Mouse (Mus musculus) liver, embryonic 14.5 days (tissue): ENCODE results near the gene Spata20. TPM values are rescaled to one million over a fixed set of nuclear protein-coding genes. Genes with fewer than 3 reads are reported as not detected.

Experiments
- ATAC-seq: fragments of 200-750 bp; cut with Nextera tagmentation; 2 replicates; pipeline ENCODE4 v1.8.0; 2017; ENCODE audit warnings: moderate number of reproducible peaks, mild to moderate bottlenecking, moderate library complexity; ENCODE audit not compliant: insufficient read depth
- DNase-seq, 3 experiments: peaks; one replicate each; pipeline ENCODE4 v3.0.0-alpha.2; 2012 to 2013; ENCODE audit warnings: low read depth in 3 of 3, low spot score in 3 of 3
- H3K27ac ChIP-seq: fragments of 300-500 bp; sonication (generic); 2 replicates; pipeline ENCODE4 v1.5.1; 2014; ENCODE audit warnings: moderate library complexity, mild to moderate bottlenecking, control low read depth, inconsistent platforms
- H3K27me3 ChIP-seq: fragments of 300-500 bp; sonication (generic); 2 replicates; pipeline ENCODE4 v1.6.1; 2014; ENCODE audit warnings: mild to moderate bottlenecking, low read length, moderate library complexity; ENCODE audit not compliant: control insufficient read depth, insufficient read depth
- H3K36me3 ChIP-seq: fragments of 300-500 bp; sonication (generic); replicated peaks from 2 replicates; pipeline ENCODE4 v1.6.1; 2014; ENCODE audit warnings: low read depth; ENCODE audit not compliant: control insufficient read depth, insufficient read depth
- H3K4me1 ChIP-seq, 2 experiments: fragments of 200-500 bp in 1 of 2; fragments of 300-500 bp in 1 of 2; sonication (generic) in 1 of 2; replicated peaks; 2 replicates each; pipeline ENCODE4 v1.6.1; 2012 to 2014; ENCODE audit warnings: antibody characterized with exemption in 1 of 2, inconsistent platforms in 1 of 2, low read length in 1 of 2; ENCODE audit not compliant: control insufficient read depth in 2 of 2, insufficient read depth in 2 of 2
- H3K4me2 ChIP-seq: fragments of 300-500 bp; sonication (generic); 2 replicates; pipeline ENCODE4 v1.6.1; 2014; ENCODE audit warnings: low read depth, mild to moderate bottlenecking, control low read depth, moderate library complexity
- H3K4me3 ChIP-seq, 2 experiments: fragments of 200-500 bp in 1 of 2; fragments of 300-500 bp in 1 of 2; sonication (generic) in 1 of 2; 2 replicates each; pipeline ENCODE4 v1.5.1; 2012 to 2014; ENCODE audit warnings: low read depth in 2 of 2, low read length in 2 of 2, mild to moderate bottlenecking in 2 of 2, control low read depth in 1 of 2, inconsistent platforms in 1 of 2, moderate library complexity in 1 of 2; ENCODE audit not compliant: insufficient read depth in 1 of 2
- H3K9ac ChIP-seq: fragments of 300-500 bp; sonication (generic); replicated peaks from 2 replicates; pipeline ENCODE4 v1.6.1; 2014; ENCODE audit warnings: mild to moderate bottlenecking, control low read depth, moderate library complexity
- H3K9me3 ChIP-seq: fragments of 300-500 bp; sonication (generic); 2 replicates; pipeline ENCODE4 v1.6.1; 2016; ENCODE audit warnings: low read length, mixed read lengths; ENCODE audit not compliant: control insufficient read depth
- CTCF ChIP-seq: IDR thresholded peaks from 2 replicates; pipeline ENCODE4 v1.5.1; 2016; ENCODE audit warnings: antibody characterized with exemption, low read depth, control low read depth
- EP300 ChIP-seq: IDR thresholded peaks from 2 replicates; pipeline ENCODE4 v1.6.1; 2016; ENCODE audit warnings: antibody characterized with exemption, low read depth
- WGBS: fragments of 180-500 bp; shearing (Covaris S2); extraction: QIAGEN DNeasy Blood & Tissue Kit; methylation state at CpG from one replicate; pipeline ENCODE4 v1.1.7; 2014; ENCODE audit not compliant: insufficient replicate concordance; 5-methylcytosine and 5-hydroxymethylcytosine counted together
- polyA plus RNA-seq, 2 experiments: library from polyadenylated mRNA; depleted of rRNA in 1 of 2; stranded (reverse) in 1 of 2; unstranded in 1 of 2; fragments of >200 nt; fragmentation: Nextera tagmentation in 1 of 2; extraction: Ambion mirVana in 1 of 2; gene quantifications; 2 replicates each; pipeline versions ENCODE4 v1.2.1 to v1.2.3; 2012 to 2014

The Spata20 gene
- polyA plus RNA-seq, 2 experiments, result not detected

DNA sequence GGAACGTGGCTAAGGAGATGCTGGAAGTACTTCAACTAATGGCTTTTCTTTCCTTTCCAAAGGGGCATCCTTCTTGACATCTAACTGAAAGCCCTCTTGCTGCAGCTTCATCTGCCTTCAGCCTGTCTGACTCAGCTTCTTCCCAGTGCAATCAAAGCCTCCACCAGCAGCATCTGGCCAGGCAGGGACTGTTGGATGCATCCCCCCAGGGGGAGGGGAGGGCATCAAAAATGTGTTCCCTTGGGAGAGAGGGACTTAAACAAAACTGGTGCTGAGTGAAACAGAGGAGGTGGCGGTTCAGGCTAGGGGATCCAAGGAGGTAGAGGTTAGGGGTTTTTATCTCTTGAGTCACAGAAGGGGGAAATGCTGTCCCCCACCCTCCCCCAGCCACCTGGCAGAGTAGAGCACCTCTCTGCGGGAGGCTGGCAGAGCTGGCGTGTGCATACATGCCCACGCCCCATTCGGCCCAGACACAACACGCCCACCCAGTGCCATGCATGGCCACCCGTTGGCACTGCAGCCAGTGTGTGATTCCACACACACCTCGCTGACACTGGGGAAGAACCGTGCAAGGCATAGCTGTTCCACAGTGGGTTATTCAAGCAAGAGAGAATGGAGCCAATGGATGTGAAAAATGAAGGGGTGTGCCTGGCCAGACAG lies 30.7 kb downstream of the Spata20 start:
- Histone ChIP-seq H3K36me3 (no peaks in the 10 kb centered on the region), H3K4me1 (peaks cover 12 to 27% of the 10 kb centered on the region in 2 experiments), H3K27ac (peak overlapping the region; percentile 61), H3K4me2 (peak overlapping the region; percentile 52), H3K27me3 (no peaks in the 10 kb centered on the region), H3K4me3 (peak overlapping the region; percentile 43 to 56), H3K9ac (peak overlapping the region; percentile 43), H3K9me3 (no peaks in the 10 kb centered on the region)
- TF ChIP-seq CTCF, result no peak
- no peak for TF ChIP-seq EP300
- WGBS, result 43% methylated on average over 10 of the region's 10 CpGs
- DNase-seq (peak in 1 of 3 experiments; percentile 11), ATAC-seq (peak; percentile 42)

DNA sequence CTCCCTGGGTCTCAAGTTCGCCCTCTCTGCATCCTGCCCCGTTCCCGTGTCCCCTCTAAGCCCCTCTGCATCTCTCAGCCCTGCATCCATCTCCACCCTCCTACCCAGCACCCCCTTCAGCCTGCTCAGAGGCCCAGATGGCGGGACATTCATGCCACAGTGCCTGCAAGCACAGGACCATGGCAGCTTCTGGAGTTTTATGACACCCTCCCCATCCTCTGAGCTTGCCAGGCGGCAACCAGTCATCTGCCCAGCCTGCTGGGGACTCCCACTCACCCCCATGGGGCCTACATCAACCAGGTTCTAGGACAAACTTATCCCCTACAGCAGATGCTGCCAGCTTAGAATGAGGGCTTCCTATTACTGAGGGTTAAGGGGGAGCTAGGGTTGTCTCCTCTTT lies 31.2 kb downstream of the Spata20 start:
- WGBS, result 57% methylated on average over 5 of the region's 5 CpGs
- no peaks in the 10 kb centered on the region for H3K9me3 ChIP-seq
- DNase-seq, result no peak
- peak overlapping the region; percentile 52 for H3K4me2 ChIP-seq
- no peaks in the 10 kb centered on the region for H3K36me3 ChIP-seq
- H3K4me3 ChIP-seq, result peak overlapping the region in 1 of 2 experiments; percentile 43; a peak in 2 of 4 replicates
- no peak for ATAC-seq
- no peaks in the 10 kb centered on the region for H3K27me3 ChIP-seq
- H3K27ac ChIP-seq, result no peak overlapping the region
- TF ChIP-seq CTCF (no peak), EP300 (no peak)
- H3K4me1 ChIP-seq, result peaks cover 12 to 27% of the 10 kb centered on the region in 2 experiments
- no peak overlapping the region for H3K9ac ChIP-seq

DNA sequence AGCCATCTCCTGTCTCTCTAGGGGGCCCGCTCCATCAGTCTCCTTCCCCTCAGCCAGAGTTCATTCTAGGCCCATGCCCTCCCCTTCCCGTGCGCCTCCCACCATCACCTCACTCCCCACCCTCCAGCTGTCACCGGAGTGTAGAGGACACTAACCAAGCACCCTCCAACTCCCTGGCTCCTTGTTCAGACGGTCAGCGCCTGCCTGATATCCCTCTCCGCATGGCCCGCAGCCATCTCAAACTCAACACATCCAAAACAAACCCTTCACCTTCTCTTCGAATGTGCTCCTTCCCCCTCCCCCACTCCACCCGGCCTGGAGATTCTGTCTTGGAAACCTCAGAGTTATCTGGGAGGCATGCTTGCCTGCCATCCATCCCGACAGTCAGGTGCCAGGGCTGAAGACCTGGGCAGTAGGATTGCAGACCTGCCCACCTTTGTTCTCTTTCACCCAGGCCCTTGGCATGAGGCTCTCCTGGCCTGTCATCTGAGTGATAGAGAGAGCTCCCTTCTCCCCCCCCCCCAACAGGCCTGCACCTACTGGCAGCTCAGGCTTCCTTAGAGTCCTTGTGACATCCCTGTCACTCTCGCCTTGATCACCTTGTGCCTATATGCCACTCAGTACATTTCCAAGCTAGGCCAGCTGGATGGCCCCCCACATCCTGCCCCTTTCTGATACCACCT lies 34.7 kb downstream of the Spata20 start:
- no peak for DNase-seq
- no peak overlapping the region for H3K4me2 ChIP-seq
- peaks cover 6 to 17% of the 10 kb centered on the region in 2 experiments; a peak in 3 of 4 replicates for H3K4me1 ChIP-seq
- H3K27ac ChIP-seq, result no peak overlapping the region
- WGBS, result 53% methylated on average over 12 of the region's 12 CpGs
- no peak for ATAC-seq
- no peaks in the 10 kb centered on the region for H3K27me3 ChIP-seq
- H3K36me3 ChIP-seq, result no peaks in the 10 kb centered on the region
- TF ChIP-seq CTCF (no peak), EP300 (no peak)
- H3K9ac ChIP-seq, result no peak overlapping the region
- no peak overlapping the region for H3K4me3 ChIP-seq
- H3K9me3 ChIP-seq, result no peaks in the 10 kb centered on the region

DNA sequence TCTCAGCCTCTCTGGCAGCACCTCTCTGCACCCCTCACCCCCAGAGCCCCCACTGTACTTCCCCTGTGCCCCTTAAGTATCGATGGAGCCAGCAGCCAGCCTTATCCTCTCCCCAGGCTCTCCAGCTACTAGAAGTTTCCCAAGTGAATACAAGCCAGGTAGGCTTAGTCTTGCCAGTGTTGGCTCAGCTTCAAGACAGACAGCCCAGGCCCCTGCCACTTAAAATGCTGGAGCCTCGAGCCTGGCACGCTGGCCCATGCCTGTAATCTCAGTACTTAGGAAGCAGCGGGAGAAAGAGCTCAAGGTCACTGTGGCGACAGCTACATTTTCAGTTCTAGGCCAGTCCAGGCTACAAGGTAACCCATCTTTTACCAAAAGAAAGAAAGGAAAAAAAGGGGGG lies 36.1 kb downstream of the Spata20 start:
- H3K9ac ChIP-seq, result no peak overlapping the region
- DNase-seq (no peak), ATAC-seq (no peak)
- no peak overlapping the region for H3K4me2 ChIP-seq
- H3K4me3 ChIP-seq, result no peak overlapping the region
- no peak overlapping the region for H3K27ac ChIP-seq
- H3K4me1 ChIP-seq, result peaks cover 0 to 5% of the 10 kb centered on the region in 2 experiments; a peak in 3 of 4 replicates
- no peaks in the 10 kb centered on the region for H3K9me3 ChIP-seq
- no peaks in the 10 kb centered on the region for H3K27me3 ChIP-seq
- no peaks in the 10 kb centered on the region for H3K36me3 ChIP-seq
- 49% methylated on average over 5 of the region's 5 CpGs for whole genome bisulfite sequencing
- TF ChIP-seq CTCF, result no peak
- TF ChIP-seq EP300, result no peak

DNA sequence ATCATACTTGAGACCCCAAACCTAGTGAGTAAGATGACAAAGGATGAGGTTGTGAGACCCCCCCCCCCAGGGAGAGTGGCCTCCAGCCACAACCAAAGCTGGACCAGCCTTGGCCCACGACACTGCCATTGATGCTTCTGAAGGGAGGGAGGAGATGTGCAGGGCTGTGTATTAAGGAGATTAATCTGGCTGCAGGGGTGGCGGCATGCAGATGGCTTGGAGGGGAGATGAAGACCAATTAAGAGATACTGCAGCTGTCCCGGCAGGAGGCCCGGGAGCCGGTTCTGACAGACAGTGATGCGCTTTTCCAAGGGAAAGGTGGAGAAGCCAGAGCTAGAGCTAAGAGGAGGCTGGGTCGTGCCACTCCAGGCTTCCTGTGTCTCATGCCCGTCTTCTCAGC lies 36.7 kb downstream of the Spata20 start:
- Histone ChIP-seq H3K9ac (no peak overlapping the region), H3K36me3 (no peaks in the 10 kb centered on the region), H3K4me3 (no peak overlapping the region), H3K27ac (no peak overlapping the region), H3K4me2 (no peak overlapping the region), H3K4me1 (peaks cover 0 to 2% of the 10 kb centered on the region in 2 experiments; a peak in 1 of 4 replicates), H3K27me3 (no peaks in the 10 kb centered on the region), H3K9me3 (no peaks in the 10 kb centered on the region)
- ATAC-seq (no peak), DNase-seq (no peak)
- WGBS, result 53% methylated on average over 8 of the region's 8 CpGs
- TF ChIP-seq EP300 (no peak), CTCF (no peak)
